Mouse (Mus musculus): ENCODE results near the gene Oscar.

The Oscar gene

GRCm38 (mm10) chr7:3614021-3614420 is 1.9 kb downstream of the Oscar start:
- in situ Hi-C loops (cut with MboI, MseI), result loop anchor here in 1 of 2 experiments (25.0 kb wide), 1 partner anchor 223 kb away; the partner anchor contains the start of genes Gm15448 and Pira2

DNA sequence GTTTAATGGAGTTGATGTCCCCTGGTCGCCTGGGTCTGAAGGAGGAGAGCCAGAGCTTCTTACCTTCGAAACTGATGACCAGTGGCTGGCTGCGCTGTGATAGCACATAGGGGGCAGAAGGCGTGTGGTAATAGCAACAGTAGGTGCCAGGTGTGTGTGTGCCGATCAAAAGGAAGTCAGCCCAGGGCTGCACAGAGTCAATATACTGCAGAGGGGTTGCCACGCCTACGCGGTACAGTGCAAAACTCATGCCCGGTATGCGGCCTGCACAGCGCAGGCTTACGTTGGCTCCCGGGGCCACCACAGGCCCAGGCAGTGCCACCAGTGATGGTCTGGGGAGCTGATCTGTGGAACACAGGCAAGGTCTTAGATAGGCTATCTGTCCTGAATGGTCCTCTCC is 5.0 kb downstream of the Oscar start:
- in situ Hi-C loops (cut with MboI, MseI), result loop anchor here in 1 of 2 experiments (25.0 kb wide), 1 partner anchor 226 kb away; the partner anchor contains the start of genes Gm15448 and Pira2

GRCm38 (mm10) chr7:3610437-3610836 is 5.5 kb downstream of the Oscar start:
- in situ Hi-C loops (cut with MboI, MseI), result loop anchor here in 1 of 2 experiments (25.0 kb wide), 1 partner anchor 227 kb away; the partner anchor contains the start of genes Gm15448 and Pira2

DNA sequence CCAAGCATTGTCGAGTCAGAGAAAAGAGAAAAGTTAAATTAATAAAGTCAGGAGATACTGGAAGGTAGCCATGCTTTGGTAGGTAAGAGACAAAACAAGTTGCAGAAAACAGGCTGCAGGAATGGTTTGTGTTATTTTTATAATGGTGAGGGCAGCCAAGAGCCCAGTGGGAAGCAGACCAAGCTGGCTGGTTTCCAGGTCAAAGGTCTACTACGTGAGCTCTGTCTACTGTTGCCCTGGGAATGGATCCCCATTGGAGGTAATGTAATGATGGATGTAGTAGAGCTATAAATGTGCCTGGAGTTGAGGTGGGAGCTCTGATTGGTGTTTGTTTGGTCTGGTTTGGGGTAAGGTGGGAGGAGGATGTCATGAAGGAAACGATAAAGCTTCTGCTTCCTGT is 6.9 kb downstream of the Oscar start:
- in situ Hi-C loops (cut with MboI, MseI), result loop anchor here (10.0 to 25.0 kb wide), 2 partner anchors 228 to 246 kb away; partner anchors contain the start of genes Gm15448 (in 1 of the 2) and Pira2 (in 1 of the 2)

DNA sequence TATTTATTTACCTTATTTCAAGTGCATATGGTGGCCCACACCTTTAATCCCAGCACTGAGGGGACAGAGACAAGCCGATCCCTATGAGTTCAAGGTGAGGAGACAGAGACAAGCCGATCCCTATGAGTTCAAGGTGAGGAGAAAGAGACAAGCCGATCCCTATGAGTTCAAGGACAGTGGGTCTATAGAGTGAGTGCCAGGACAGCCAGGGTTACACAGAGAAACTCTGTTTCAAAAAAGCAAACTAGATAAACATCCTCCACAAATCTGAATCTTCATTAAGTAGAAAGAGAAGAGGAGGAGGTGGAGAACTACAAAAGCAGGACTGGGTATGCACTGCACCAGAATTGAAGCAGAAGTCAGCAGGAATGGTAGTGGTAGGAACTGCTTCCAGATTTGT is 7.3 kb downstream of the Oscar start:
- in situ Hi-C loops (cut with MboI, MseI), result loop anchor here (10.0 to 25.0 kb wide), 2 partner anchors 229 to 246 kb away; partner anchors contain the start of genes Gm15448 (in 1 of the 2) and Pira2 (in 1 of the 2)

DNA sequence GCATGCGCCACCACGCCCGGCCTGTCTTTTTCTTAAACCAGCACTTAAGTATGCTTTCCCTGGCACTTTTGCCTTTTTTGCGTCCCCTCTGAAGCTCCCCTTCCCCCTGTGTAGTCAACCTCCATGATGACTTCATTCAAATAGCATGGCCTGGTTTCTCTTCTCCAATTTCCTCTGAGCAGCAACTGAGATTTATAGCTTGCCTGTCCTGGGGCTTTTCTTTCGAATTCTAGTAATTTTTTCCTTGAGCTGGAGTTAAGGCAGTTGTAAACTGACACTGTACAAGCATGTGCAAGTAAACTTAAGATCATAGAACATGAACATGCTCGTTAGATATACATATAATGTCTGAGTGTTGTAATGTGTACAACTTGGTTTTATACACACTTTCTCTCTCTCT is 8.6 kb downstream of the Oscar start:
- in situ Hi-C loops (cut with MboI, MseI), result loop anchor here (10.0 to 25.0 kb wide), 2 partner anchors 230 to 247 kb away; partner anchors contain the start of genes Gm15448 (in 1 of the 2) and Pira2 (in 1 of the 2)

DNA sequence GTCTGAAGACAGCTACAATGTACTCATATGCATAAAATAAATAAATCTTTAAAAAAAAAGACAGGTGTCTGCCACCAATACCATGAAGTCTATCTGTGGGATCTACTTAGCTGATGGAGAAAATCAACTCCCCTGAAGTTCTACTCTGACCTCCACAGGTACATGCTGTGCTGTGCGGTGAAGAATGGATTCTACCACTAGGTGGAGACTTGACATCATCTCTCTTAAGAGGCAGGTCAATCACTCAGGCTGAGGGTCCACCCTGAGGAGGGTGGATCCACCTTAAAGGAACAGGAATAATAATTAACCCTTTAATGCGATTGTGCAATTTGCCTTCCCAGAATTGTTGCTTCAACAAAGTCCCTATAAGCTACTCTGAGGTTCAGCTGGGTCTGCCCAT is 9.2 kb downstream of the Oscar start:
- in situ Hi-C loops (cut with MboI, MseI), result loop anchor here (10.0 to 25.0 kb wide), 2 partner anchors 231 to 248 kb away; partner anchors contain the start of genes Gm15448 (in 1 of the 2) and Pira2 (in 1 of the 2)

DNA sequence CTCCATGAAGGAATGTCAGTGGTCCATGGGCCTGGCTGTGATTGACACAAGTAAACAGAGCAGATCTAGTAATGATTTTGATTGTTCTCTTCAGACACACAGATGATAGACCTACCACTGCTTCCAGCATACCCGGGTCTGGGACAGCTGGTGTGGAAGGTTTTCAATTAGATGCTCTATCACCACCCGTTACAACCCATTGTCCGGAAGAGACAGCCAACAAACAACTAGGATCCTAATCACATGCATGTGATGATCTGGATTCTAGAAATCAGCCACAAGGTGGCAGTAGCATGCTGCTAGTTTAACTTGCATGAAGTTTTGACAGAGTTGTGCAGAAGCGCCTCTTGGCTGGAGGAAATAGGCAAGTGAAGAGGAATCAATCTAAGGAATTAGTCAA is 14.8 kb downstream of the Oscar start:
- in situ Hi-C loops (cut with MboI, MseI), result loop anchor here (10.0 to 25.0 kb wide), 2 partner anchors 236 to 254 kb away; partner anchors contain the start of genes Gm15448 (in 1 of the 2) and Pira2 (in 1 of the 2)

DNA sequence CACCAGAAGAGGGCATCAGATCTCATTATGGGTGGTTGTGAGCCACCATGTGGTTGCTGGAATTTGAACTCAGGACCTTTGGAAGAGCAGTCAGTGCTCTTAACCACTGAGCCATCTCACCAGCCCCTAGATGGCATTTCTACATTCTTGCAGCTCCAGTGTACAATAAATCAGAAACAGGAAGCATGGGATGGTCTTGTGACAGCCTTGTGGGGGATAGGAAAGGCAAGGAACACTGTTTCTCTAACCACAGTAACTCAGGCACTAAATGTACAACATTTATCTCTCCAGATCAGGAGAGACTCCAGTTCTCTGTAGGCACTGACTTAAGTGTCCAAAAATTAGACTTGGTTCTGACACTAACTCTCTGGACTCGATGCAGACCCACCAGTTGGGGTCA is 18.2 kb downstream of the Oscar start:
- in situ Hi-C loops (cut with MboI, MseI), result loop anchor here in 1 of 2 experiments (10.0 kb wide), 1 partner anchor 827 kb away; no protein-coding TSS in a partner anchor

DNA sequence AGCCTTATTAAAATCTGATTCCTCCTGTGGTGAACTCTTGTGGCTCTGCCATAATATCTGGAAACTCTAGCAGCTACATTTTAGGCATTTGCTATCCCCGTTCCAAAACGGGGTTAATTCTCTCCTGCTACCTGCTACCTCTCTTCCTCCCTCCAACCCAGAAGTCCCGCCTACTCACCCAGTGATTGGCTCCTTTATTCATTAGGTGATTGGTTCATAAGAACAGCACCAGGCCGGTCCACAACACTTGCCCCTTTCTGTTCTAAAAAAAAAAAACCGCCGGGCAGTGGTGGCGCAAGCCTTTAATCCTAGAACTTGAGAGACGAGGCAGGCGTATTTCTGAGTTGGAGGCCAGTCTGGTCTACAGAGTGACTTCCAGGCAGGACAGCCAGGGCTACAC is 20.8 kb downstream of the Oscar start:
- in situ Hi-C loops (cut with MboI, MseI), result loop anchor here in 1 of 2 experiments (10.0 kb wide), 1 partner anchor 830 kb away; no protein-coding TSS in a partner anchor

DNA sequence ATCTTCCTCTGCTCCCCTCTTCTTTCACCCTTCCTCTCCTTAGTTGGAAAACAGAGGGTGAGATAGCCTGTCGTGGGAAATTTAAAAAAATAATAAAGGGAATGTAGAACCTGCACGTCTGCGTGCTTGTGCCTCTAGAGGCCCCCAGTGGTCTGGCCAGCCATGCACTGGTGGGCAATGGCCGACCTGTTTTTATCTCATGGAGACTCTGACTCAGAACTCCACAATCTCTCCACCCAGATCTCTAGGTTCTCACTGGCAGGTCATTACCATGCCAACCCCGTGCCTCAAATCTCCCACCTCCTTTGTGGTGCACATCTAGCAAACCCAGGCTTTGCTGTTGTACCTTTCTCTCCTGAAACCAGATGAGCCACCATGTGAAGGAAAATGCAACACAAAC is 21.3 kb downstream of the Oscar start:
- in situ Hi-C loops (cut with MboI, MseI), result loop anchor here (5.0 to 10.0 kb wide), 2 partner anchors 372 to 830 kb away; no protein-coding TSS in a partner anchor

GRCm38 (mm10) chr7:3593855-3594254 is 22.1 kb downstream of the Oscar start:
- in situ Hi-C loops (cut with MboI, MseI), result loop anchor here (5.0 to 10.0 kb wide), 2 partner anchors 372 to 831 kb away; no protein-coding TSS in a partner anchor

GRCm38 (mm10) chr7:3591534-3591933 is 24.4 kb downstream of the Oscar start:
- in situ Hi-C loops (cut with MboI, MseI), result loop anchor here (5.0 to 10.0 kb wide), 2 partner anchors 369 to 833 kb away; no protein-coding TSS in a partner anchor

- in situ Hi-C loops (cut with MboI, MseI), result loop anchor here (5.0 to 10.0 kb wide), 2 partner anchors 368 to 834 kb away; no protein-coding TSS in a partner anchor
These were observed 25.4 kb downstream of the Oscar start for GRCm38 (mm10) chr7:3590550-3590949.

- in situ Hi-C loops (cut with MboI, MseI), result no loop called here
These were observed 28.7 kb downstream of the Oscar start for GRCm38 (mm10) chr7:3587292-3587691.

DNA sequence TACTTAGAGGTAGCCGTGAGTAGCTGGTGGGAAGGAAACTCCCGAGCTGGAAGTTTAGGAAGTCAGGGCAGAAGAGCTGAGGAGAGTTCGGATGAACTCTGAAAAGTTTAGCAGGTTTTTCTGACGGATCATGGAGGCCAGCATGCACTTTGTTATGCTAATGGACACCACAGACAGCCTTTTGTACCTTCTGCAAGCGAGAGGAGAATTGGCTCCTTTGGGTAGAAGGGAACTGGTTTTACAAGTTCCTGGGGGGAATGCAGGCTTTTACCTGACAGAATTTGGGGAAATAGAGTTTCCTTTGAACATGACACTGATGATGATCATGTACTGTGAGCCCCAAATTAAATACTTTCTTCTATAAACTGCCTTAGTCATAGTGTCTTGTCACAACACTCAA is 29.7 kb downstream of the Oscar start:
- in situ Hi-C loops (cut with MboI, MseI), result no loop called here

DNA sequence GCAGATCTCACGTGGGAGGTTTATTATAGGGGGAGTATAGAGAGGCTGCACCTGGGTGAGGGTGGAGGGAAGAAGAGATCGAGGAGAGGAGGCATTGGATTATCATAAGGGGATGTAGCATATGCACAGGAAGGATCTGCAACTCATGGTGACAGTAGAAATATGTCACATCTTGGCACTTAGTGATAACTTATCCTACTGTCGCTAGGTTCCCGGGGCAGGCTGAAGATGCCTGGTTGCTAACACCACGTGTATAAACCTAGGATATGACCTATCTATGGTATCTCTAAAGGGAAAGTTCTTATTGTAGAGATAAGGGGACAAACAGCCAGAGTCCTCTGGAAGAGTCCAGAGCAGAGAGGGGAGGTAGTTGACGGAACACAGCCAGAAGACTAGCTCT is 30.2 kb downstream of the Oscar start:
- in situ Hi-C loops (cut with MboI, MseI), result no loop called here

DNA sequence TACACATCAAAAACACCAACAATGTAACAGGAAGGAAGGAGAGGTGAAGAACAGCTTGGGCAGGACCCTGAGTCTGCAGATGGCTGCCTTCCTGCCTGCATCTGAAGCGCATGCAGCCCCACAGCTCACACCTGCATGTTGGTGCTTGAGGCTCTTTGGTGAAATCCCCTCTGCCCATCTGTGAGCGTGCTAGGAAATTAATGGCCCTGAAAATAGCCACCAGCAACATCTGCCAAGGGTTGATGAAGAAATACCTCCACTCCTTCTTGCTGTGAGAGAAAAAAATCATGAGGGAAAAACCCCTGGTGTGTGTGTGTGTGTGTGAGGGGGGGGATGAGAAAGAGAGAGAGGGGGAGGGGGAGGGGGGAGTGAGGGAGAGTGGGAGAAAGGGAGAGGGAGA is 35.9 kb downstream of the Oscar start:
- in situ Hi-C loops (cut with MboI, MseI), result no loop called here

- in situ Hi-C loops (cut with MboI, MseI), result no loop called here
These were observed 36.9 kb downstream of the Oscar start for GRCm38 (mm10) chr7:3578952-3579546.

DNA sequence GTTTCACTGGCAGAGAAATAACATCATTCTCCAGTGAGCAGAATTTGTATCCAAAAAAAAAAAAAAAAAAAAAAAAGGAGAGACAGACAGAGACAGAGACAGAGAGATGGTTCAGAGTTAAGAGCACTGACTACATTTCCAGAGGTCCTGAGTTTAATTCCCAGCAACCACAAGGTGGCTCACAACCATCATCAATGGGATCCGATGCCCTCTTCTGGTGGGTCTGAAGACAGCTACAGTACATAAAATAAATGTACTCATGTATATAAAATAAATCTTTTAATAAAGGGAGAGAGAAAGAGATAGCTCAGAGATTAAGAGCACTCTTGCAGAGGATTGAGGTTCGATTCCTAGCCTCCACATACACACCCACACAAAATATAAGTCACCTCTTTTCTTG is 37.8 kb downstream of the Oscar start:
- in situ Hi-C loops (cut with MboI, MseI), result no loop called here

DNA sequence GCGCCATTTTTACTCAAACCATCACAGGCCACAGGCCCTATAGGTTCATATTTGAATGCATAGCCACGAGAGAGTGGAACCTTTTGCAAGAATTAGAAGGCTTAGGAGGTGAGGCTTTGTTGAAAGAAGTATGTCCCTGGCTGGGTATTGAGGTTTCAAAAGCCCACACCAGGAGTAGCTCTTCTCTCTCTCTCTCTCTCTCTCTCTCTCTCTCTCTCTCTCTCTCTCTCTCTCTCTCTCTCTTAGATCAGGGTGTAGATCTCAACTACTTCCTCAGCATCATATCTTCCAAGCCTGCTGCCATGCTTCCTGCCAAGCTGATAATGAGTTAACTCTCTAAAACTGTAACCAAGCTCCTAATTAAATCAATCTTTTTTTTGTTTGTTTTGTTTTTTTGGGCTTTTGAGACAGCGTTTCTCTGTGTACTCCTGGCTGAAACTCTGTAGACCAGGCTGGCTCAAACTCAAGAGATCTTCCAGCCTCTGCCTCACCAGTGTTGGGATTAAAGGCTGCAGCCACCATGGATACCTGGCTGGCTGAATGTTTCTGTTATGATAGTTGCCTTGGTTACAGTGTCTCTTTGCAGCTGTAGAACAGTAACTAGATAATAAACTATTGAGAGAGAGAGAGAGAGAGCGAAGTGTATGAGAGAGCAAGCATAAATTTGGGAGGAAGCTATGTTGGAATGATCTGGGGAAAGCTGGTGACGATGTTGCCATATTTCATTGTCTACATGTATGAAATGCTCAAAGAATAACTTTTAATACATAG is 39.4 kb downstream of the Oscar start:
- in situ Hi-C loops (cut with MboI, MseI), result no loop called here

GRCm38 (mm10) chr7:3574216-3574615 is 41.7 kb downstream of the Oscar start:
- in situ Hi-C loops (cut with MboI, MseI), result no loop called here
